Mouse (Mus musculus) C2C12 (cell line): ENCODE measurements around the gene Pla2g10. TPM values are rescaled to one million over a fixed set of nuclear protein-coding genes. Genes with fewer than 3 reads are reported as not detected.
"Not testable (repeated sequence)": the region's sequence is repeated elsewhere in the genome, so short reads cannot be mapped to it uniquely, and the experiment has no call there.

Experiments
- H3K27me3 ChIP-seq: one replicate; pipeline ENCODE4 v1.6.1; 2011; ENCODE audit not compliant: control insufficient read depth, insufficient read depth, insufficient read length
- H3K36me3 ChIP-seq: one replicate; pipeline ENCODE4 v1.6.1; 2011; ENCODE audit not compliant: control insufficient read depth, insufficient read depth
- H3K4me3 ChIP-seq: one replicate; pipeline ENCODE4 v1.5.1; 2011; ENCODE audit warnings: mild to moderate bottlenecking, control low read depth; ENCODE audit not compliant: poor library complexity, insufficient read depth, severe bottlenecking
- H3K79me2 ChIP-seq: one replicate; pipeline ENCODE4 v1.6.1; 2011; ENCODE audit not compliant: control insufficient read depth, insufficient read depth
- H3K79me3 ChIP-seq: one replicate; pipeline ENCODE4 v1.6.1; 2011; ENCODE audit warnings: low read depth, control low read depth
- H3ac ChIP-seq: one replicate; pipeline ENCODE3; 2011; ENCODE audit warnings: low read depth; ENCODE audit not compliant: control insufficient read depth, insufficient read length
- CEBPB ChIP-seq: IDR thresholded peaks from one replicate; pipeline ENCODE4 v1.6.1; 2011; ENCODE audit warnings: low read depth, mild to moderate bottlenecking, control low read depth, moderate library complexity
- CTCF ChIP-seq: IDR thresholded peaks from one replicate; pipeline ENCODE4 v1.5.1; 2011; ENCODE audit not compliant: control insufficient read depth, insufficient read depth, insufficient read length
- FOSL1 ChIP-seq: IDR thresholded peaks from one replicate; pipeline ENCODE4 v1.8.0; 2011; ENCODE audit warnings: mild to moderate bottlenecking, low read length; ENCODE audit not compliant: poor library complexity, insufficient read depth, severe bottlenecking
- MAX ChIP-seq: IDR thresholded peaks from one replicate; pipeline ENCODE4 v1.6.1; 2011; ENCODE audit warnings: mild to moderate bottlenecking, control low read depth
- MYOD1 ChIP-seq: IDR thresholded peaks from one replicate; pipeline ENCODE4 v1.6.1; 2011; ENCODE audit warnings: low read depth; ENCODE audit not compliant: control insufficient read depth, insufficient read length
- MYOG ChIP-seq: IDR thresholded peaks from one replicate; pipeline ENCODE4 v1.6.1; 2011; ENCODE audit not compliant: control insufficient read depth, insufficient read length; ENCODE audit errors: extremely low read depth
- USF1 ChIP-seq: IDR thresholded peaks from one replicate; pipeline ENCODE4 v1.6.1; 2011; ENCODE audit warnings: low read depth, mild to moderate bottlenecking, control low read depth, moderate library complexity
- polyA plus RNA-seq: library from polyadenylated mRNA; unstranded; fragments of >200 nt; fragmentation: generic; extraction: Trizol; gene quantifications from one replicate; pipeline ENCODE4 v1.2.1, GENCODE M21; 2012; ENCODE audit warnings: missing spikeins

Gene Pla2g10
- polyA plus RNA-seq, 1 experiment, result not detected

DNA sequence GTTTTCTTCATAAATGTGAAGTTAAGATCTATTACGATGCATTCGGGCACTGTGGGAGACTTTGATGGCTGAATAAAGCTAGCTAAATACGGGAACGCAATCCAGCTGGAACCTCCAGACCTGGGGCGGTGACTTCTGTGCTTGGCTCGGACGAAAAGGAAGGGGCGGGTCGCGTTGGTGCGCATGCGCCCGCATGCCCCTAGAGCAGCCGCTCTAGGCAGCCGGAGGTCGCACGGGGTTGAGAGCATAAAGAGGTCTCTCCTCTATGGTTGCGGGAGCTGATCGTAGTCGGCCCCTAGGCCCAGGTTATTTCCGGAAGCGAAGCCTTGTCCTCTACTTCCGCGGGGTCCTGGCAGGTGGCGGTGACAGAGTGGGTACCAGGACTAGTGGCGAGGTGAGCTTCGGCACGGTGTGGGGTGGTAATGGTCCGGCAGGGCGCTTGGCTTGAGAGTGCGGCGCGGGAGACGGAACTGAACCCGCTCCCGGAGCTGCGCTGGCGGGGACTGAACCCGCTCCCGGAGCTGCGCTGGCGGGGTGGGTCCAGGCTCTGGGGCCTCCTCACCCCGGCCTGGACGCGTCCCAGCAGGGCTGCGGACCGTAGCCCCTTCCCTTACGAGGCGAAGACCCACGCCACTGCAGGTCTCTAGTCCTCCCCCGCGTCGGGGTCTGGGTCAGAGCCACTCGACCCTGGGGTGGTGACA, 58.9 kb downstream of the Pla2g10 start, which contains the start of the genes Bfar and 3110001I22Rik:
Gene Bfar, plus strand, starts transcription at position 174 of the 701 bp plus-strand sequence.
Gene 3110001I22Rik, plus strand, starts transcription at position 245 of the 701 bp plus-strand sequence.
- Histone ChIP-seq H3ac (peak within 1 kb of the TSS; percentile 78), H3K36me3 (peaks cover 9% of the 10 kb centered on the region), H3K79me3 (peaks cover 13% of the 10 kb centered on the region), H3K79me2 (peaks cover 19% of the 10 kb centered on the region), H3K4me3 (peak within 1 kb of the TSS; percentile 93), H3K27me3 (no peaks in the 10 kb centered on the region)
- TF ChIP-seq FOSL1 (no peak), MYOD1 (no peak), CEBPB (no peak), MYOG (no peak), USF1 (no peak)

DNA sequence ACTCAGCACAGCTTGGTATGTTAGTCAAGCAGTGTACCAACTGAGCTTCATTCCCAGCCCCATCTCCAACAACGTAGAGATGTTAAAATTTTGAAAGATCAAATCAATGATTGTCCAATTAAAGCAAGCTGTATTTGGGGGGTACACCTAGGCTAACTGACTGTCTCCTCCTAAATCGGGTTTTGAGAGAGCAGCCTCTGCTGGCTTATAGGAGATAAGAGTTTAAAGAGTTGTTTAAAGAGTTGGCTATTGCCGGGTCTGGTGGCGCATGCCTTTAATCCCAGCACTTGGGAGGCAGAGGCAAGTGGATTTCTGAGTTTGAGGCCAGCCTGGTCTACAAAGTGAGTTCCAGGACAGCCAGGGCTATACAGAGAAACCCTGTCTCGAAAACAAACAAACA, 59.9 kb downstream of the Pla2g10 start:
- not testable (repeated sequence) for H3ac ChIP-seq, H3K4me3 ChIP-seq, H3K27me3 ChIP-seq
- Histone ChIP-seq H3K36me3 (peaks cover 11% of the 10 kb centered on the region), H3K79me3 (peaks cover 15% of the 10 kb centered on the region), H3K79me2 (peaks cover 19% of the 10 kb centered on the region)

DNA sequence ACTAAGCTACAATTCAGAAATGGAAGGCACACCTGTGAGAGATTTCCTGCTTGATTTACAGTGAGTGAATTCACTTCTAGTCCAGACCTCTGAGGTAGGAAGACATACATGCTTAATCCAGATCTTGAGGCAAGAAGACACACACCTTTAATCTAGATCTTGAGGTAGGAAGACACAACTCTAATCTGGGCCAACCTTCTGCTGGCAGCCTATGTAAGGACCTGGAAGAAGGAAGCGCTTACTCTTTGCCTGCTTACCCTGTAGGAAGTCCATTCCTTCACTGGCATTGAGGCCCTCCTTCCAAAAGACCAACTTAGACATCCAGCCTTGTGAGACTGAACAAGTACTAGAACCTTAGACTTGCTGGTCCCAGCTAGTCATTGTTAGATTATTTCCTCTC, 61.5 kb downstream of the Pla2g10 start:
- H3K36me3 ChIP-seq, result peaks cover 8% of the 10 kb centered on the region
- no peaks in the 10 kb centered on the region for H3K27me3 ChIP-seq
- H3ac ChIP-seq, result no peak overlapping the region
- peaks cover 15% of the 10 kb centered on the region for H3K79me3 ChIP-seq
- no peak for TF ChIP-seq MYOG
- no peak overlapping the region for H3K4me3 ChIP-seq
- H3K79me2 ChIP-seq, result peaks cover 19% of the 10 kb centered on the region

DNA sequence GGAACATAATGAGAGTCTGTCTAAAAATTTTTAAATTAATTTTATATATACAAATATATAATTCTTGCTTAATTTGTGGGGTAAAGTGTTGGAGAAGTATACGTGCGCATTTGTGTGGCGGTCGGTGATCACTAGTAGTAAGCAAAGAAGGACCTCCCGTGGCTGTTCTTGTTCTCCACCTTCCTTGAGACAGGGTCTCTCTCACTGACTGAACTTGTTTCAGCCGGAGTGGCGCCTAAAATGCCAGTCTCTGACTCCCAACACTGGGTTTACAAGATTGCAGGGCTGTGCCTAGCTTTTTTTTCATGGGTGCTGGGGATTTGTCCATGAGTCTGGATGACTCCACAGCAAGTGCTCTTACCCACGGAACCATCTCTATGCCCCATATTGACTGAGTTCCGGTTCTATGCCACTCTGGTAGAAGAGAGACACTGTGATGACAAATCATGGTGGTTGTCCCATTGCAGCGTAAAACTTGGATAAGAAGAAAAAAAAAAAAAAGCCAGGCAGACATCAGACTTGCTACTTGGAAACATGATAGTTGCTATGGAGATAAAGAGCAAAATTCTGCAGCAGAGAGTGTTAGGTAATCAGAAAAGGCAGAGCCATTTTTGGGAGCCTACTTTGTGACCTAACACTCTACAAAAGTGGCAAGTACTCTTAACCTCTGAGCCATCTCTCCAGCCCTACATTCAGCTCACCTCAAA, 62.2 kb downstream of the Pla2g10 start:
- Histone ChIP-seq H3K36me3 (peaks cover 9% of the 10 kb centered on the region), H3K4me3 (no peak overlapping the region), H3K79me3 (peaks cover 15% of the 10 kb centered on the region), H3ac (no peak overlapping the region), H3K27me3 (no peaks in the 10 kb centered on the region), H3K79me2 (peaks cover 18% of the 10 kb centered on the region)
- TF ChIP-seq USF1, result no peak
- no peak for TF ChIP-seq MYOG
- no peak for TF ChIP-seq FOSL1
- no peak for TF ChIP-seq CEBPB
- TF ChIP-seq MAX, result no peak
- TF ChIP-seq MYOD1, result no peak
- no peak for TF ChIP-seq CTCF

DNA sequence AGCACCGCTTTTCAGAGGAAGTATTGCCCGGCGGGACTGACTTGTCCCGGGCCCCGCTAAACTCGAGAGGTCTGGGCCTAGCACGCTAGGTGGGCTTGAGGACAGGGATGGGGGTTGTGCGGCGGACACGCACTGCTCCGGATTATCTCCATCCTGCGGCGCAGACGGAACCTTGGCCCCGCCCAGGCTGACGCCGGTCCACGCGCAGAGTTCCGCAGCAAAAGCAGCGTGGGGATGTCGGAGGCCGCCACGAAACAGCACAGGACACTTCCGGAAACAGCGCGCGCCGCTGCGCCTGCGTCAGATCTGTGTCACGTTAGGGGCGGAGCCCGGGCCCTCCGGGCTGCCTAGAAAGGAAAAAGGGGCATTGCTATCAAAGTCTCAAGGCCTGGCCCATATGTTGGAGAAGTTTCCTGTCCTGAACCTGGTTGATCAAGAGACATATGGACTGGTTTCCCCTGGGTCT, 62.9 kb downstream of the Pla2g10 start, which contains the start of gene Parn:
Gene Parn, minus strand, starts transcription at position 293 of the 466 bp plus-strand sequence.
- H3K27me3 ChIP-seq, result no peaks in the 10 kb centered on the region
- H3K79me3 ChIP-seq, result peaks cover 11% of the 10 kb centered on the region
- H3K79me2 ChIP-seq, result peaks cover 11% of the 10 kb centered on the region
- peak within 1 kb of the TSS; percentile 89 for H3ac ChIP-seq
- peak within 1 kb of the TSS; percentile 45 for H3K4me3 ChIP-seq
- TF ChIP-seq MYOD1, result no peak
- peak; percentile 86 for TF ChIP-seq MAX
- H3K36me3 ChIP-seq, result peaks cover 15% of the 10 kb centered on the region

Other genes starting within 250 kb of the Pla2g10 start
- 15.8 TPM for gene Parn, start 62.8 kb downstream of the Pla2g10 start, polyA plus RNA-seq
- 5.7 TPM for gene Bfar, start 59.1 kb downstream of the Pla2g10 start, polyA plus RNA-seq
- 2.0 TPM for gene 3110001I22Rik, start 59.1 kb downstream of the Pla2g10 start, polyA plus RNA-seq
- 44.3 TPM for gene Rrn3, start 49.7 kb upstream of the Pla2g10 start, polyA plus RNA-seq
- 39.4 TPM for gene Ntan1, start 87.9 kb upstream of the Pla2g10 start, polyA plus RNA-seq
- 36.0 TPM for gene Pdxdc1, start 172.1 kb upstream of the Pla2g10 start, polyA plus RNA-seq
- gene Mpv17l, start 172.2 kb upstream of the Pla2g10 start, polyA plus RNA-seq, result 0.51 TPM